Mouse (Mus musculus) megakaryocyte, adult 5-6 weeks (primary cell): ENCODE results near the gene Wdfy3. TPM values are rescaled to one million over a fixed set of nuclear protein-coding genes. Genes with fewer than 3 reads are reported as not detected.

Source experiments
- ATAC-seq: 2 replicates; pipeline ENCODE4 v1.8.0; 2016; ENCODE audit warnings: mild to moderate bottlenecking, inconsistent platforms; ENCODE audit not compliant: poor library complexity, severe bottlenecking
- total RNA-seq, 2 experiments: library from RNA; stranded (forward) in 1 of 2; stranded (reverse) in 1 of 2; fragments of 153-499, 151-499 nt in 1 of 2; fragments of 221-1000, 200-1000 nt in 1 of 2; gene quantifications; 2 replicates each; pipeline versions ENCODE4 v1.2.3 to v1.2.4; 2015 to 2017

The Wdfy3 gene
- total RNA-seq, 2 experiments from 2014 or later: 11.5 to 20.3 TPM

DNA sequence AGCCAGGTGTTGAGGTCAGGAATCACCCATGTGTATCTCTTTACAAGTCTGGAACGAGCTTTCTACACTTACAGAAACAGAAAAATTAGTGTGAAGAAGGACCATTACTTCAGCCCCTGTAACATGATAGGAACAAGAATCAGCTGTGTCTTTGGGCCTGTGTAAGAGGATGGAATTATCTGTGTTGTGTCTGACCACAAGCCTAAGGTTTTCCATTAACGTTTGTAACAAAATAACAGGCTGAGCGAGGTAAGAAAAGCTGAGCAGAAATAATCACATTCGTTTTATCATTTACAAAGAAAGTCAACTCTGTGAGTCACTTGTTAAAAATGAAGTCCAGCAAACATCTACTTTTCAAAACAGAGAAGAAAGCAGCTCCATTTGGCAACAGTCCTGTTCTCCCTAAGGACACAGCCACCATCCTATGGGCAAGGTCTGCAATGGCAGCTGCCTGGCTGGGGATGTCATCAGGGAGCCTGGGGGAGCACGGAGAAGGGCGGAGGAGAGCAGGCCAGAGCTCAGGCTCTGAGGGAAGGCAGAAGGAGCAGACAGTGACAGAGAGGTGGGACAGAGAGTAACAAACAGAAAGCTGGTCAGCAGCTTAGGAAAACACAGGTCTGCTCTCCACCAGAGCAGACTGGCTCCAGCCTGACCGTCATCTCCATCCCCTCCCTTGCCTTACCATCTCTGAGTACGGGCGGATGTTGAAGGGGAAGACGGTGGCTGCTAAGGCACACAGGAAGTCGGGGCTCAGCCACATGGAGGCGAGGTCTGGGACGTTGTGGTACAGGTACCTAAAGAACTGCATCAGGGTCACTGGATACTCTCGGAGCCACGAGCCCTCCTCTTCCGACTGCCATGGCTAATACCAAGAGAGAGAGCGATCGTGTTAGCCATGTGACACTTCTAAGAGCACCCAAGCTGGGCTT, 173.7 kb downstream of the Wdfy3 start:
- no peak for ATAC-seq

DNA sequence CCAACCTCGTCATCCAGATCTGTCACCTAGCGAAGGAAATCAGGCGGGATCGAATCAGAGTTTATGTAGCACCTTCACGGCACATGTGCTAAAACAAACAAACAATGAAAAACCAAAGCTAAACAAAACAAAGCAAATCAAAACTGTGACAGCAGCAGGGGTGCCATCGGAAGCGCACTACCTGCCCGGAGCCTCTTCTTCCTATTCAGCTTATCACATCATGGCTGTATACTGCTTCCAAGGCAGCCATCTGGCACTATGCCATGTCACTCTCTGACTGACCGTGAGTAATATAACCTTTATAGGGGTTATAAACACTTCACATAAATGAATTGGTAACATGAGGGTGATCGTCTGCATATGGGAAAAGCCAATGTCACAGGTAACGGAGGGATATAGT, 174.6 kb downstream of the Wdfy3 start:
- no peak for ATAC-seq

DNA sequence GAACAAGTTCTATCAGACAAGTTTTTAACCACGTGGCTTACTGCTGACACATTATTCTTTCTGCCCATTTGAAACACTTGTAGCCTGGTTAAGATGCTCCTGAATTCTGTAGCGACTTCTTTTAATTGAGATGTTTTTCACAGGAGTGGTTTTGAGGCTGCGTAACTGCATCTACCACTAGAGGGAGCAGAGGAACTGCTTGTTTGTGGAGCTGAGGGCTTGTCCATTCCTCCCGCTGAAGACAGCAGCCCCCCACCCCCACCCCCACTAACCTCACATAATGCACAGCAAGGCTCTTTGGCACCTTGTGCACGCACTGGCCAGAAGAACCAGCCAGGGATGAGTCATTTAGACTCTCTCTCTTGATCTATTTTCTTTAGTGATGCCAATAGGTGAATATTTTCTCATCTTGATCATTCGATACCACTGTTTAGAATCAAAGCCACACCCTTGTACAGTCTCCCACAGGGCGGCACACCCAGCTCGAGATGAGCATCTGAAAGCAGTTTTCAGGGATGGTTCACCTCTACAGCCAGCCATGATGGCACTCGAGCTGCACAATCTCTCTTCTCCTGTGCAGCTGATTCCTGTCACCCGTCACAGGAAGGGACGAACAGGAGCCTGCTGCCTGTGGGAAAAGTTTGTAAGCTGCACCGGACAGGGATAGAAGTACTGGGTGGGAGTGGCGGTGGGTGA, 175.8 kb downstream of the Wdfy3 start:
- 0 out of 2 replicates have a peak, but pooled peaks have one; percentile 27 for ATAC-seq

DNA sequence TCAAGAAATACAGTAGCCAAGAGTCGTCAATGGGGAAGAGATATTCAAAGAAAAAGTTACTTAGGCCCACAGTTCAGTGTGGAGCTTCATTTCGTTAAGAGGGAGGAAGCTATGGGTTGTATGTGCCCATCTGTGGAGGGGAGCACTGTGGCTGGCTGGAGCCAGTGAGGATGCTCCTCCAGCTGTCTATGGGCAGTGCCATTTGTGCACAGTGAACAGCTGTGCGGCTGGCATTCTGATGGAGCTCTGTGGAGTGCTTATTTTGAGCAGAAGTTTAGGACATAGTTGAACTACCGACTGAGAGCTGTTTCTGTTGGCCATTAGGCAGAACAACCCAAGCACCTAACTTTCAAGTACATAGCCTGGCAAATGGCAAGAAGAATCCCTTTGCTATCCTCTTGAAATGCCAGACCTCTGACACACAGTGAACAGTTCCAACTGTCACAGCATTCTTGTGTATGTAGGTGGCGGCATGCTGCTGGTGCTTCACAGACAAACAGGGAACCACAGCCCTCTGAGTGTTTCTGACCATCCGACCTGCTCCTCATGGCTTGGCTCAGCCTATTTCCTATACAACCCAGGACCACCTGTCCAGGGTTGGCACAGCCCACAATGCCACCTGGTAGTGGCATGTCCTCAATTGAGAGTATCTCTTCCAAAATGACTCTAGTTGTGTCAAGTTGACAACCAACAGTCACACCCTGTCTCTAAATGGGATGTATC, 177.9 kb downstream of the Wdfy3 start:
- ATAC-seq: no peak

DNA sequence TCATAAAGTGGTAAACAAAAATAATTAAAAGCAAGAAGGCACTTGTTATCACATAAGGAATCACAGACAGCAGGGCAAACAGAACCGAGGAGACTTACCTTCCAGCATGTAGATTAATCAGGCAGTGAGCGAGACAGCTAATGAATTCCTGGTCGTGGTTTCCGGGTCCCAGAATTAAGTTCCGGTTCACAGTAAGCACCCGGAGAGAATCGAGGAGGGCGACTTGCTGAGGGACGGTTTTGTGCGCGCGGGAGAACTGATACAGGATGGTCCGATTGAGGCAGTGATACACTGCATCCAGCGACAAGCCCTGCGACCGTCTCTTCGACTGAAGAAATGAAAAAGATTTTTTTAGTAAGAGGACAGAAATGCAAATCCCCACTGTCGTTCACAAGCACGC, 181.7 kb downstream of the Wdfy3 start:
- no peak for ATAC-seq

DNA sequence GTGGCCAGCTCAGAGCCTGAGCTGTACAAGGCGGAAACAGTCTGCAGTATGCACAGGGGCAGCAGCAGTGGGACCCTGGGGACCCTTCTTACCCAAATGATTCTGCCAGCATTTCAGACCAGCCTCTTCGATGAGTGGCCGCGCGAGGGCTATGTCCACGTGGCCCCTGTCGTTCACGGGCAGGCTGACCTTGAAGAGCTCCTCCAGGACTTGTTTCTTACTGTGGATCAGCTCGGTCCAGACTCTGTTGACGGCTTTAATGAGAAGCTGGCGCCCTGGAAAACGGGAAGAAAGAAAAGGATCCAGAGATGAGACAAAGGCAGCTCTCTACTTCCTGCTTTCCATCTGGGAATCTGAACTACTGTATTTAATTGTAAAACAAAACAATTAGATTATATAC, 184.7 kb downstream of the Wdfy3 start:
- ATAC-seq: no peak

DNA sequence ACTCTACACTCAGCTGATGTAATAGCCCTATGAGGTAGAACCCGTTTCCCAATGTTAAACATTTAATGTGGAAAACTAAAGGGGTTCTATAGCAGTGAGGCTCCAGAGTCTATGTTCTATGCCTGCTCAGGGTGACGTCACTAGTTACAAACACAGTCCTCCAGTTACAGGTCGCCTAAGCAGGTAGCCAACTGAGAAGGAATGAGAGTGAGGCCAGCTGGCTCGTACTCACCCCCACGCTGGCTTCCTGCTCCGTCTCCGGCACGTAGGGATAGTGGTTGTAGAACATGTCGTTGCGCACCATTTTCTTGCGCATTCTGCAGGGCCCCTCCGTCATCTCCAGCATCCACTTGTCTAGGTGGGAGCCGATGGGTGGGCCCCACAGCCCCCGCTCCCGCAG, 187.5 kb downstream of the Wdfy3 start:
- ATAC-seq: no peak

DNA sequence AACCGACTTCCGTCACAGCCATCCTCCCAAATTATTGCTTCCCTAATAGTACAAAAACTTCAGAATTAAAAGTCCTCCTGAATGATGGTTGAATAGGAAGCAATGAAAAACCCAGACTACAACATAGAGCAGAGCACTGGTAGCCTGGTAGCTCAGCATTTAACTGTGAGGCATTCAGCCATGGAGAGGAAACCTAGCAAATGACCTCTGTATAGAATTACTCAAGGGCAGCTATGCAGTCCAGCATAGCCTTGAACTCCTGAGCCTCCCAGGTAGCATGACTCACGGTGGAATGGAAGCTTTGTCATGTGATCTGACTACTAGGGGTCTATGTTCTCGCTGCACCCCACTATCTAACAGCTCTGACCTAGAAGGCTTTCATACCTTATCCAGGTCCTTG, 189.8 kb downstream of the Wdfy3 start:
- ATAC-seq: no peak

DNA sequence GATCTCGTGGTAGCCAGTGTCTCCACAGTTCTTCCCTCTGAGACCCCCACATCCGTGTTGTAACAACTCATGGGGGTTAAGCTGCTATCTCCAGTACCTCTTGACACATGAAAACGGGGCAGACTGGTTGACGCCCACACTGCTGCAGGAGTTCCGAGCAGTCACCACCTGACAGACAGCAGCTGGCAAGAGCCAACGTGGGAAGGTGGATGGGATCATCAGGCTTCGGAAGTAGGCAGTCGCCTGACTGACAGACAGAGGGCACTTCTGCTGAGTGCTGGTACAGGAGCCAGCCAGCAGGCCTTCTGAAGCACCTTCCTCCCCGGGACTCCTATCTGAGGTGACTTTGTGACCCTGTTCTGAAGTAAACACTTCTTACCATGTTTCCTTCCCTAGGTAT, 191.3 kb downstream of the Wdfy3 start:
- ATAC-seq: no peak

DNA sequence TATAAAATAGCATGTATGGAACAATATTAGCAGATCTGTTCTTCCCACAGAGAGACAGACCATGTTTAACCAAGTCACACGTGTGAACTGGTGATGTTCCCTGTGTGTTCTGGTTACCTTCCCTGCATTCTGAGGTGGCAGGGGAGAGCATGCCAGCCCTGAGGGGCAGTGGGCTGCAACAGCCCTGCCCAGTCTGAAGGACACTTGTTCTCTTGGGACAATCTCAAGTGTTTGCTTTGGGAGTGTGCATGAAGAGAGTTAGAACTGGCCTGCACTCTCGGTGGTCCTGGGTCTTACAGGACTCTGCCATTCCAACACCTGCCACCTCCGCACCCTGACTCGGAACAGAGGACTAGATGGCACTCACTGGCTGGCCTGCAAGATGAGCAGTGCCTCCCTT, 193.5 kb downstream of the Wdfy3 start:
- no peak for ATAC-seq

DNA sequence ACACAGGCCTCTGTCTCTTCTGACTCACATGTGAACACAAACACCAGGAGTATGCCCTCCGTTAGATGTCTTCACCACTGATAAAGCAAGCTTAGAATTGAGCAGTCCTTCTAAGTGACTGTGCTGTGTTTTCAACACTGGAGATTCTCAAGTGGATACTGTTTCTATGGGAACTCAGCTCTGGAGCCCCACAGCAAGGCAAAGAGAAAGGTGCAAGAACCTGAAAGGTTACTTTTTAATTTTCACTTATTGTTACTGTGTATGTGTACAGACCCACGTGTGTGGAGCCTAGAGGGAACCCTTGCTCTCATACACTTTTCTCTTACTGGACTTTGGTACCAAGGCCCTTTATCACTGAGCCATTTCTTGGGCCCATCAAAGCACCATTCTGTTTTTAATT, 203.0 kb downstream of the Wdfy3 start:
- no peak for ATAC-seq

DNA sequence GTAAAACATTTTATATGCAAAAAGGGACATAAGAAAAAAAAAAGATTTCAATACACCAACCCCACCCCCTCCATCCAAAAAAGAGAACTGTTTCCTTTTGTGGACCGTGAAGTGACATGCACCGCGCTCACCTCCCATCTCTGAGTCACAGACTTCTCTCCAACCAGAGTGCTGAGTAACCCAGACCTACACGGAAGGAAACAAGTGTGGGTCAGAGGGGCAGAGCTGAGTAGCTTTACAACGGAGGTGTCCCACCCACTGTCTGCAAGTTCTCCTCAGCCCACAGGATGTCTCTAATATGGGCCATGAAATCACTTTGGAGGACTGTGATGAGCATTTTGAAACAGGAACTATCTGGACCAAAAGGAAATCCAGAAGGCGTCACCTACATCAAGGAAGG, 205.8 kb downstream of the Wdfy3 start:
- ATAC-seq: peak; percentile 87

DNA sequence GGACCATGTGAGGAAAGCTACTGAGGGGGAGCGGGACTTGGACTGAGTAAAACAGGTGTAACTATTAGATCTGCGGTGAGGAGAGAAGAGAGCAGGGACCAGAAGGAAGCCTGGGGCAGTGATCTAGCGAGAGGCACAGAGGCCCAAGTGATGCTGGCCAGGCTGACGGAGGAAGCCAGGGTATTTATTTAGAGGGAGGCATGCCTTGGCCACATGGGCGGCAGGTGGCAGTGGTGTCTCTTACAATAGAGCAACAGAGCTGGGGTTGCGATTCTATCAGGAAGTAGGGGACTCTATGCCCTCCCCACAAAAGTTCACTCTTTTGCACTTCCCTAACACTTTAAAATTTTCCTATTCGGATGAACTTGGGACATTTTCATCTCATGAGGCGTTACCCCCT, 207.1 kb downstream of the Wdfy3 start:
- ATAC-seq: no peak

DNA sequence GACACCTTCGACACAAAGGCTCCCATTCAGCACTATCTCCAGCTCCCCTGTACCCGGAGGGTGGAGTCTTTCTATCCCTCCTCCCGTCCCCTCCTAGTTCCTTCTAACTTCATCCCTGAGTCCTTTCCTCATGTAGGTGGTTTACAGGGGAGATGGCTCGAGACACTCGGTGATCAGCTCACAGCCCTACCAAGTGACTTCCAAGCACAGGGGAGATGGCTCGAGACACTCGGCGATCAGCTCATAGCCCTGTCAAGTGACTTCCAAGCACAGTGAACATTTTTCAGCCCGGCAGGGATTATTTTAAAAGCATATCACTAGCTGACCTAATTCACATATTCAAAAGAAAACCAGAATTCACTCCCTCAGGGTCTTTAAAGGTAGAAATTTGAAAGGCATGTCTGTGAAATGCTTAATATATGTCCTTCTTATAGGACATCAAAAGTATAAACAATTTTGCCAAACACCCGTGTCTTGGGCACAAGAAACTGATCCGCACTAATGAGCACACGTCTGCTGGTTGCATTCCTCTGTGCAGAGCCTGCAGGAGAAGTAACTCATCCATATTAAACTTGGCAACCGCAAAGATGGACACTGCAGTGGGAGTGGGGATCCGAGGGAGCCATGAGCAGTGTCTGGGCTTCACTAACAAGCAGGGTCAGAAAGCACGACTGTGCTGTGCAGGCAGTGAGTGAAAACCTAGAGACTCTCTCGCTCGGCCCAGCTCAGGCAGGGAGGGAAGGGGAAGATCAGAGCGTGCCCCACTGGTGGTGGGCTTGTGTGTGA, 207.7 kb downstream of the Wdfy3 start:
- no peak for ATAC-seq

DNA sequence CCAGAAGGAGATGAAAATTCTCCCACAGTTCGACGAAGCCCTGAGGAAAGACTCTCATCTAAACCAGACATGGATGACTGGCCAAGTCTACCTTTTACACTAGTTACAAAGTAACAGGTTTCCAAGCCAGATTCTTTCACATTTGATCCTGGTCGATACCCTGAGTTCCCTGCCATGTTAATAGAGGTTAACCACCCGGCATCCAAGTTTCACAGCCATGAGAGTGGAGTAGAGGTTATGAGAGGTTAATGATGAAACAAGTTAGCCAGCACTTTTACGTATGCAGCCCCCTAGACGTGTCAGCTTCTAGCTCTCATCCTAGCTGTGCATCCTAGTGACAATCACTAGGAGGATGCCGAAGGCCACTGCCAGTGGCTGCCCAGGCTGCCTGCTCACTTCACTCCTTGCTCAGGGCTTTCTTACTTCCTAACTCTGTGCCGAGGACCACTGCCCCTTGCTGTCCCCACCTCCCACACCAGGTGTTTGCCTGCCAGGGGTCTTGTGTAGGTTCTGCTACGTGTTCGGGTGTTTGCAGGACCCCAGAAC, 210.8 kb downstream of the Wdfy3 start:
- no peak for ATAC-seq

DNA sequence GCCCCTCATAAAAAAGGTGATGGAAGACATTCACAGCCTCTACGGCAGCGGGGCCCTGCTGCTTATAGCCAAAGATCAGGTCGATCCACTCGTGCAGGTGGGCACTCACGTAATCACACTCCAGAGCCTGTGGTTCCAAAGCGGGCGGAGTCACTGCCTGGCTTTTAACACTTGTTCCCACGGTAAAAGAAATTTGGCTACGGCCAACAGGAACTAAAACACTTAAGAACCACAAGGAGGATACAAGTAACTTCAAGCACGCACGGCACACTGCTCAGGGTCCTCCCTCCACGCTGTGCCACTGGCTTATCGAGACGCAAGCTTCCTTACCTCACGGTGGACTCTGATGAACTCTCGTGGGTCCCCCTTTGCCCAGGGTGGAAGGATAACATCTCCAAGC, 214.2 kb downstream of the Wdfy3 start:
- no peak for ATAC-seq

DNA sequence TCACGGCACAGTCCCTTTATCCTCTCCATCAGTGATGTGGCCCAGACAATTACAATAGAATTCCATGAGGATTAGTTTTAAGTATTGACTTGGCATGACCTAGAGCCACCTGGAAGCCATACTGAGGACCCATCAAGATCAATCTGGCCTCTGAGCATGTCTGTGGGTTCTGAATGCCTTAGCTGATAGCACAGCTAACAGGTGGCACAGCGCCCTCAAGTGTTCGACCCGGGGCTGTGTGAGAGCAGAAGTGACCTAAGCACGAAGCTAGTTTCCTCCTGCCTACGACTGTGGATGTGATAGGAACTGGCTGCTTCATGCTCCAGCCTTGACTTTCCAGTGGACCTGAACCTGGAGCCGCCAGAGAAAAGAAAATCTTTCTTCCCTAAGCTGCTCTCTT, 215.1 kb downstream of the Wdfy3 start:
- ATAC-seq: no peak; the same call in 1 of the 2 replicates

DNA sequence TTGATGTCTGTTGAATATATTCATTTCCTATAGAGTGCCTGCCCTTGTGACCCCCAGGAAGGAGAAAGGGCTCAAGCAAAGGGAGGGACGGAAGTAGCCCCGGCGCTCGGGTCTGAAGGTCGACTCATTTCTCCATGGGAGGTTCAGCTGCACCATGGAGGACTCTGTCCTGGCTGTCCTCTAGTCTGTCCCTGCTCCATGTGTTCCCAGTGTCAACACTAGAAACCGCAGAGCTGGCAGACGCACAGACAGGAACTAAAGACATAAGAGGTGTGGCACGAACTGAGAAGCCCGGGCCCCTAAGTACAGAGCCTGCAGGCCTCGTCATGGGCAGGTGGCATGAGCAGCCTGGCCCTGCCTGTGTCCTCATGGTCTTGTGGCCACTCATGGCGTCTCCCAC, 215.6 kb downstream of the Wdfy3 start:
- no peak for ATAC-seq

DNA sequence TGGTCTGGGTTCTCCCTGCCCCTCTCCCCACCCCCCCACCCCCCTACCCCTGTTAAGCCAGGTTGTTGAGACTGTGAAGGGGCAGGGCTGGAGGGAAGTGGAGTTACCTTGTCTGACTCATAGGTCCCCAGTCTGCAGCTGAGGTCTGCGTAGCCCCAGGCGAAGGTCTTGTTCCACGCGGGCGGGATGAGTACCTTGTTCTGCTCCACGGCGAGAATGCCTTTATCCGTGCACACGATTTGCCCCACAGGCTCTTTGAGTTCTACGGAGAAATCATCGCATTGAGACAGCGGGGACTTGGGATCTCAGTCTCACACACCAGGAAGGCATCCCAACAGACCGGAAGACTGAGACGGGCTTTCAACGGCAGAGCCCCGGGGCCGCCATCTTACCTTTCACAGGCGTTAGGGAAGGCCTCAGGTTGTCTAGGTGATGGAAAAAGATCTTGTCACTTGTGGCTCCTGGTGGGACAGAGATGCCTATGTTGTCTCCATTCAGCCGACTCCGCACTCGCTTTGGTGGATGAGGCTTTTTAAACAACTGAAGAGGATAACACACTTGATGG, 217.5 kb downstream of the Wdfy3 start:
- no peak for ATAC-seq

DNA sequence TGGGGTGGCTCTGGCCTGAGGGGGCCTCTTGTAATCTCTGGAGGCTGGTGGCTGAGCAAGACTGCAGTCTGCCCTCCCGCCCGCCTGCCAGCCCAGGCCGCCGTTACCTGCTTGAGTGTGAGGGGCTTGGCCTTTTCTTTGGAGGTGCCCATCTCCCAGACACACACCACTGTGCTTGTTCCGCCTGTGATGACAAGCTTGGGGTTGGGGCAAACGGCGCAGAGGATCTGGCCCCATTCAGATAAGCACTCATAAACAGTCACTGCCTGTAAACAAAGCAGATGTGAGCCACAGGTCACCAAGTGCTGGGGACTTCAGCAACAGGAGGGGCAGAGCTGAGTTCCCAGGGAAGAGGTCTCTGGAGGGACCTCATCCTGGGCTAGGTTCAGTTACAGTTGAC, 218.6 kb downstream of the Wdfy3 start:
- ATAC-seq: no peak
